ENCODE assay signal across 1 mouse cellular context in genomic region chr7:16295321-16295900, GRCm38 (mm10).
TF ChIP-seq lines count a peak whose summit lies in the region.

No protein-coding gene starts in this region.

TF ChIP-seq in CH12.LX, 34 proteins besides CTCF, POLR2A, EP300 and RAD21:
- TF ChIP-seq HCFC1 (IDR thresholded peaks at IDR 0.05; ENCODE audit: low read depth, low read length) = peak; percentile 9; the same call in 1 of the 2 replicates
- peak; percentile 12; the same call in 1 of the 2 replicates for TF ChIP-seq IRF4 (IDR thresholded peaks at IDR 0.05; ENCODE audit: low read depth, low read length)
- TF ChIP-seq CHD1 (IDR thresholded peaks at IDR 0.05; ENCODE audit: low read depth, low read length) = no peak
- peak; percentile 67; the same call in 1 of the 2 replicates for TF ChIP-seq CHD2 (IDR thresholded peaks at IDR 0.05; ENCODE audit: low read length)
- 0 out of 2 replicates have a peak, but pooled peaks have one; percentile 31 for TF ChIP-seq ZMIZ1 (IDR thresholded peaks at IDR 0.05; ENCODE audit: low read depth, low read length)
- peak; percentile 75 for TF ChIP-seq ELF1 (IDR thresholded peaks at IDR 0.05; ENCODE audit: low read depth, low read length)
- TF ChIP-seq SIN3A (IDR thresholded peaks at IDR 0.05; ENCODE audit: low read length) = peak; percentile 61
- peak; percentile 30; the same call in 1 of the 2 replicates for TF ChIP-seq TCF12 (IDR thresholded peaks at IDR 0.05; ENCODE audit: low read depth, low read length)
- TF ChIP-seq BHLHE40 (IDR thresholded peaks at IDR 0.05; ENCODE audit: low read depth, low read length) = peak; percentile 53
- TF ChIP-seq MAZ (IDR thresholded peaks at IDR 0.05; ENCODE audit: low read depth, low read length) = no peak
- peak; percentile 84 for TF ChIP-seq MAX (IDR thresholded peaks at IDR 0.05; ENCODE audit: low read length)
- no peak for TF ChIP-seq ZC3H11A (IDR thresholded peaks at IDR 0.05; ENCODE audit: low read depth, low read length)
- TF ChIP-seq MEF2A (IDR thresholded peaks at IDR 0.05; ENCODE audit: borderline replicate concordance, low read depth, low read length) = no peak; the same call in 1 of the 2 replicates
- TF ChIP-seq MXI1 (IDR thresholded peaks at IDR 0.05; ENCODE audit: low read depth, low read length) = peak; percentile 88
- peak; percentile 58; the same call in 1 of the 2 replicates for TF ChIP-seq E2F4 (IDR thresholded peaks at IDR 0.05; ENCODE audit: insufficient replicate concordance, low read depth, low read length)
- TF ChIP-seq NRF1 (IDR thresholded peaks at IDR 0.05; ENCODE audit: low read depth, low read length) = peak; percentile 68
- TF ChIP-seq MYC (IDR thresholded peaks at IDR 0.05; ENCODE audit: low read depth, low read length) = peak; percentile 85
